Mouse (Mus musculus) right cerebral cortex, postnatal 10 days (tissue): Measurements from ENCODE around the gene Oog4.
A peak's percentile ranks its signal among the peaks of the same experiment; 100 is the strongest.
"Not testable (repeated sequence)": the region's sequence is repeated elsewhere in the genome, so short reads cannot be mapped to it uniquely, and the experiment has no call there.

ENCODE experiments used
- DNase-seq, 2 experiments: peaks; one replicate each; pipeline ENCODE4 v3.0.0; 2021; ENCODE audit warnings: low spot score in 2 of 2

Oog4 gene

GRCm38 (mm10) chr4:143450224-143450623 lies at the start of gene Oog4:
TSS of gene Oog4 (minus strand) at chr4:143450324.
- no peak for DNase-seq

GRCm38 (mm10) chr4:143426770-143427169 lies 23.4 kb downstream of the Oog4 start:
- not testable (repeated sequence) for DNase-seq

- DNase-seq = no peak
Measured at GRCm38 (mm10) chr4:143414121-143414520, 36.0 kb downstream of the Oog4 start.

GRCm38 (mm10) chr4:143413621-143414020 lies 36.5 kb downstream of the Oog4 start:
- no peak for DNase-seq

- peak; percentile 94 to 96 for DNase-seq
Measured at GRCm38 (mm10) chr4:143412219-143413092, 37.7 kb downstream of the Oog4 start, which contains the start of gene Pramef8. TSS of gene Pramef8 (plus strand) at chr4:143412426.

- DNase-seq = peak; percentile 22 to 32
Measured at GRCm38 (mm10) chr4:143411566-143412218, 38.4 kb downstream of the Oog4 start.

- no peak for DNase-seq
Measured at GRCm38 (mm10) chr4:143394181-143394580, 55.9 kb downstream of the Oog4 start, which contains the start of gene Pramel1. TSS of gene Pramel1 (plus strand) at chr4:143394428.

GRCm38 (mm10) chr4:143388955-143389702 lies 61.0 kb downstream of the Oog4 start:
- DNase-seq = peak; percentile 52 to 57
